Comparison of ENCODE assay signal across 9 mouse cellular contexts in the genomic region with DNA sequence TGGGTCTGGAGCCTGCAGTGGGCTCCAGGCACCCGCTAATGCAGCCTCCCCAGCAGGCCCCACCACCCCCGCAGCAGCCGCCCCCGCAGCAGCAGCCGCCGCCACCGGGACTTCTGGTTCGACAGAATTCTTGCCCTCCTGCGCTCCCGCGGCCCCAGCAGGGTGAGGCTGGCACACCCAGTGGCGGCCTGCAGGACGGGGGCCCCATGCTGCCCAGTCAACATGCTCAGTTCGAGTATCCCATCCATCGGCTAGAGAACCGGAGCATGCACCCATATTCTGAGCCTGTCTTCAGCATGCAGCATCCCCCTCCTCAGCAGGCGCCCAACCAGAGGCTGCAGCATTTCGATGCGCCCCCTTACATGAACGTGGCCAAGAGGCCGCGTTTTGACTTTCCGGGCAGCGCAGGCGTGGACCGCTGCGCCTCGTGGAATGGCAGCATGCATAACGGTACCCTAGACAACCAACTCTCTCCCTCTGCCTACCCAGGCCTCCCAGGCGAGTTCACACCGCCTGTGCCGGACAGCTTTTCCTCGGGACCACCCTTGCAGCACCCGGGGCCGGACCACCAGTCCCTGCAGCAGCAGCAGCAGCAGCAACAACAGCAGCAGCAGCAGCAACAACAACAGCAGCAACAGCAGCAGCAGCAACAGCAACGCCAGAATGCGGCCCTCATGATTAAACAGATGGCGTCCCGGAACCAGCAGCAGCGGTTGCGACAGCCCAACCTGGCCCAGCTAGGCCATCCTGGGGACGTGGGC. TPM values are rescaled to one million over a fixed set of nuclear protein-coding genes. Genes with fewer than 3 reads are reported as not detected.
A peak's percentile ranks its signal among the peaks of the same experiment; 100 is the strongest.
DNase-seq lines count a peak whose midpoint lies in the region; ATAC-seq and TF ChIP-seq lines count a peak whose summit lies in the region.
"Had no signal": no experiment of that assay in that cellular context is flagged by ENCODE, and none has a peak within 500 bp of the region (broad histone marks: within the 10 kb centered on the region; RNA-seq: fewer than 3 reads in every experiment).

No protein-coding gene starts in this region.

- no peak for ATAC-seq in kidney, postnatal 0 days (replicated peaks; ENCODE audit: low FRiP score, low read depth)
- no peak for ATAC-seq in intestine, embryonic 14.5 days (replicated peaks; ENCODE audit: low FRiP score, low TSS enrichment, low read depth)
- ATAC-seq in neural tube, embryonic 12.5 days (ENCODE audit: low FRiP score, low read depth), result no peak

- no peaks in the 10 kb centered on the region for H3K9me3 ChIP-seq in kidney, postnatal 0 days (replicated peaks; ENCODE audit: low read length)
- no peaks in the 10 kb centered on the region for H3K9me3 ChIP-seq in intestine, embryonic 14.5 days (ENCODE audit: control insufficient read depth, low read length)
- H3K9me3 ChIP-seq in neural tube, embryonic 12.5 days, result no peaks in the 10 kb centered on the region

- no peak for DNase-seq in kidney, postnatal 0 days (ENCODE audit: low spot score)
- DNase-seq in kidney, adult 18-20 months, result no peak
- DNase-seq in embryo, embryonic 11 days, result peak; percentile 66
- DNase-seq in intestine, embryonic 14.5 days (ENCODE audit: low spot score), result peak; percentile 80
- no peak for DNase-seq in adrenal gland, postnatal 4 days (ENCODE audit: low spot score in 2 of 2)
- DNase-seq in gastrocnemius, postnatal 25 days, result no peak
- no peak for DNase-seq in lung, postnatal 14 days

- peak overlapping the region; percentile 99 for H3K4me2 ChIP-seq in kidney, postnatal 0 days (ENCODE audit: low read length)
- peak overlapping the region; percentile 86 for H3K4me2 ChIP-seq in intestine, embryonic 14.5 days (ENCODE audit: low read length)
- H3K4me2 ChIP-seq in neural tube, embryonic 12.5 days (replicated peaks), result peak overlapping the region; percentile 98

- H3K9ac ChIP-seq in kidney, postnatal 0 days (ENCODE audit: low read depth, low read length), result no peak overlapping the region
- peak overlapping the region; percentile 84; the same call in 1 of the 2 replicates for H3K9ac ChIP-seq in intestine, embryonic 14.5 days (ENCODE audit: low read length)
- H3K9ac ChIP-seq in neural tube, embryonic 12.5 days, result peak overlapping the region; percentile 97

- no peak for TF ChIP-seq CTCF in kidney, postnatal 0 days (IDR thresholded peaks at IDR 0.05; ENCODE audit: low read depth)

- peaks cover 44% of the 10 kb centered on the region for H3K27me3 ChIP-seq in kidney, postnatal 0 days (ENCODE audit: insufficient read depth, low read length)
- peaks cover 13% of the 10 kb centered on the region for H3K27me3 ChIP-seq in intestine, embryonic 14.5 days (replicated peaks; ENCODE audit: control insufficient read depth, insufficient read depth, low read length)
- 0 out of 2 replicates have a peak, but pooled peaks cover 4% of the 10 kb centered on the region for H3K27me3 ChIP-seq in neural tube, embryonic 12.5 days (replicated peaks)

- H3K4me1 ChIP-seq in kidney, postnatal 0 days (replicated peaks; ENCODE audit: insufficient read depth, low read length), result peaks cover 32% of the 10 kb centered on the region; the same call in 1 of the 2 replicates
- peaks cover 55% of the 10 kb centered on the region for H3K4me1 ChIP-seq in intestine, embryonic 14.5 days (replicated peaks; ENCODE audit: control insufficient read depth, insufficient read depth, low read length)
- peaks cover 82% of the 10 kb centered on the region for H3K4me1 ChIP-seq in neural tube, embryonic 12.5 days

- H3K27ac ChIP-seq in kidney, postnatal 0 days, result no peak overlapping the region
- H3K27ac ChIP-seq in intestine, embryonic 14.5 days (ENCODE audit: low read depth), result no peak overlapping the region
- H3K27ac ChIP-seq in neural tube, embryonic 12.5 days, result no peak overlapping the region; the same call in 1 of the 2 replicates

- no peaks in the 10 kb centered on the region for H3K36me3 ChIP-seq in kidney, postnatal 0 days (ENCODE audit: insufficient read depth, low read length)
- peaks cover 22% of the 10 kb centered on the region for H3K36me3 ChIP-seq in intestine, embryonic 14.5 days (ENCODE audit: control insufficient read depth, insufficient read depth, low read length)
- H3K36me3 ChIP-seq in neural tube, embryonic 12.5 days, result peaks cover 33% of the 10 kb centered on the region

- H3K4me3 ChIP-seq in kidney, postnatal 0 days (replicated peaks; ENCODE audit: low read depth, low read length), result peak overlapping the region; percentile 74
- peak overlapping the region; percentile 74 for H3K4me3 ChIP-seq in intestine, embryonic 14.5 days (ENCODE audit: low read depth, low read length)
- peak overlapping the region; percentile 95 for H3K4me3 ChIP-seq in neural tube, embryonic 12.5 days

- 17% methylated on average over 42 of the region's 42 CpGs for WGBS in kidney, postnatal 0 days
- WGBS in intestine, embryonic 14.5 days, result 18% methylated on average over 42 of the region's 42 CpGs
- WGBS in neural tube, embryonic 12.5 days, result 2% methylated on average over 42 of the region's 42 CpGs

RNA-seq across cellular contexts. Expression of gene Mn1, which starts 2.1 kb away (rescaled TPM):
- polyA plus RNA-seq in kidney, postnatal 0 days (2015; fragmentation: Nextera tagmentation; extraction: Ambion mirVana), result 4.3 and 4.7 TPM in 2 replicates
- 10.9 and 11.7 TPM in 2 replicates for polyA plus RNA-seq in intestine, embryonic 14.5 days (2014; fragmentation: Nextera tagmentation; extraction: Ambion mirVana)
- 25.8 and 29.9 TPM in 2 replicates for polyA plus RNA-seq in neural tube, embryonic 12.5 days (2016; fragmentation: Nextera tagmentation; extraction: Ambion mirVana)
- 10 to 100 TPM in 1 of 2 experiments, 1 to 10 TPM in 1; 9.9 to 10.7 TPM for total RNA-seq in adrenal gland, postnatal 4 days (2021)
- 10 to 100 TPM; 49.1 to 75.2 TPM for total RNA-seq in gastrocnemius, postnatal 25 days (2021)
- total RNA-seq: MEL had no signal

Comparison
In these comparisons a context has a peak if more than half of its experiments do, and no peak if none do; other contexts are left out.
1. DNase-seq: peak in embryo, embryonic 11 days (single experiment) and intestine, embryonic 14.5 days (single experiment); none in kidney, postnatal 0 days (single experiment), kidney, adult 18-20 months (single experiment), adrenal gland, postnatal 4 days (0 of 2), gastrocnemius, postnatal 25 days (single experiment) and lung, postnatal 14 days (single experiment).
2. Peak in every context shown above with its lines, with median percentiles within 50 percentile points of each other: H3K4me2 ChIP-seq and H3K4me3 ChIP-seq.